Mouse (Mus musculus): ENCODE measurements around the gene Sfxn5.

- TF ChIP-seq CTCF (IDR thresholded peaks at IDR 0.05; ENCODE audit: low read depth) (no peak), EP300 (IDR thresholded peaks at IDR 0.05; ENCODE audit: low read depth) (no peak)
Measured at GRCm38 (mm10) chr6:85326564-85326963, 6.7 kb downstream of the Sfxn5 start.

Data from heart, postnatal 0 days (tissue).